Mouse (Mus musculus) testis, postnatal 10 days (tissue): ENCODE results near the gene Etl4.
A peak's percentile ranks its signal among the peaks of the same experiment; 100 is the strongest.

Source experiments
- DNase-seq: peaks from one replicate; pipeline ENCODE4 v3.0.0; 2021; ENCODE audit warnings: low spot score

The Etl4 gene

GRCm38 (mm10) chr2:19909171-19909899 lies at the start of gene Etl4:
Gene Etl4, plus strand, starts transcription at chr2:19909780.
- peak; percentile 63 for DNase-seq

- no peak for DNase-seq
Measured at GRCm38 (mm10) chr2:19869167-19869566, 40.4 kb upstream of the Etl4 start.

- no peak for DNase-seq
Measured at GRCm38 (mm10) chr2:19871881-19872280, 37.7 kb upstream of the Etl4 start.

GRCm38 (mm10) chr2:19890875-19891274 lies 18.7 kb upstream of the Etl4 start:
- DNase-seq, result no peak

- DNase-seq, result no peak
Measured at GRCm38 (mm10) chr2:19909900-19910780, 560 bp downstream of the Etl4 start.

GRCm38 (mm10) chr2:19910781-19911175 lies 1.2 kb downstream of the Etl4 start:
- DNase-seq, result no peak

GRCm38 (mm10) chr2:19919190-19919589 lies 9.6 kb downstream of the Etl4 start:
- peak; percentile 79 for DNase-seq

- no peak for DNase-seq
Measured at GRCm38 (mm10) chr2:19930009-19930408, 20.4 kb downstream of the Etl4 start.

- DNase-seq, result no peak
Measured at GRCm38 (mm10) chr2:19933836-19934235, 24.3 kb downstream of the Etl4 start.

GRCm38 (mm10) chr2:19945205-19945604 lies 35.6 kb downstream of the Etl4 start:
- no peak for DNase-seq

- no peak for DNase-seq
Measured at GRCm38 (mm10) chr2:19953028-19953427, 43.4 kb downstream of the Etl4 start.

GRCm38 (mm10) chr2:19966445-19966844 lies 56.9 kb downstream of the Etl4 start:
- DNase-seq, result no peak

GRCm38 (mm10) chr2:20037671-20038070 lies 128.1 kb downstream of the Etl4 start:
- no peak for DNase-seq

GRCm38 (mm10) chr2:20072377-20072776 lies 162.8 kb downstream of the Etl4 start:
- no peak for DNase-seq

- no peak for DNase-seq
Measured at GRCm38 (mm10) chr2:20076118-20076796, 166.7 kb downstream of the Etl4 start.

GRCm38 (mm10) chr2:20084781-20085180 lies 175.2 kb downstream of the Etl4 start:
- DNase-seq, result no peak

GRCm38 (mm10) chr2:20105456-20105855 lies 195.9 kb downstream of the Etl4 start:
- no peak for DNase-seq

- no peak for DNase-seq
Measured at GRCm38 (mm10) chr2:20111703-20112102, 202.1 kb downstream of the Etl4 start.

- no peak for DNase-seq
Measured at GRCm38 (mm10) chr2:20125914-20126313, 216.3 kb downstream of the Etl4 start.

GRCm38 (mm10) chr2:20131792-20132191 lies 222.2 kb downstream of the Etl4 start:
- no peak for DNase-seq

GRCm38 (mm10) chr2:20138426-20138825 lies 228.8 kb downstream of the Etl4 start:
- no peak for DNase-seq

GRCm38 (mm10) chr2:20145368-20145767 lies 235.8 kb downstream of the Etl4 start:
- DNase-seq, result peak; percentile 41

GRCm38 (mm10) chr2:20167073-20167472 lies 257.5 kb downstream of the Etl4 start:
- no peak for DNase-seq
